Mouse (Mus musculus) hindbrain, embryonic 12.5 days (tissue): ENCODE results near the gene Snx33. TPM values are rescaled to one million over a fixed set of nuclear protein-coding genes. Genes with fewer than 3 reads are reported as not detected.
"Not testable (repeated sequence)": the region's sequence is repeated elsewhere in the genome, so short reads cannot be mapped to it uniquely, and the experiment has no call there.

ENCODE experiments used
- ATAC-seq: fragments of 200-750 bp; cut with Nextera tagmentation; 2 replicates; pipeline ENCODE4 v1.8.0; 2017; ENCODE audit warnings: moderate TSS enrichment; ENCODE audit not compliant: low FRiP score
- H3K27ac ChIP-seq: fragments of 300-500 bp; sonication (generic); 2 replicates; pipeline ENCODE4 v1.5.1; 2016; ENCODE audit warnings: mild to moderate bottlenecking
- H3K27me3 ChIP-seq: fragments of 300-500 bp; sonication (generic); 2 replicates; pipeline ENCODE4 v1.6.1; 2016; ENCODE audit warnings: mild to moderate bottlenecking
- H3K36me3 ChIP-seq: fragments of 300-500 bp; sonication (generic); 2 replicates; pipeline ENCODE4 v1.6.1; 2016; ENCODE audit warnings: mild to moderate bottlenecking
- H3K4me1 ChIP-seq: fragments of 300-500 bp; sonication (generic); 2 replicates; pipeline ENCODE4 v1.6.1; 2016
- H3K4me2 ChIP-seq: fragments of 300-500 bp; sonication (generic); replicated peaks from 2 replicates; pipeline ENCODE4 v1.6.1; 2016; ENCODE audit warnings: mild to moderate bottlenecking
- H3K4me3 ChIP-seq: fragments of 300-500 bp; sonication (generic); 2 replicates; pipeline ENCODE4 v1.5.1; 2016; ENCODE audit warnings: mild to moderate bottlenecking
- H3K9ac ChIP-seq: fragments of 300-500 bp; sonication (generic); 2 replicates; pipeline ENCODE4 v1.6.1; 2016; ENCODE audit warnings: mild to moderate bottlenecking, moderate library complexity
- H3K9me3 ChIP-seq: fragments of 300-500 bp; sonication (generic); replicated peaks from 2 replicates; pipeline ENCODE4 v1.6.1; 2016; ENCODE audit warnings: mild to moderate bottlenecking
- WGBS: fragments of 180-500 bp; shearing (Covaris S2); methylation state at CpG from one replicate; pipeline ENCODE4 v1.1.7; 2016; 5-methylcytosine and 5-hydroxymethylcytosine counted together
- polyA plus RNA-seq: library from polyadenylated mRNA; unstranded; fragments of >200 nt; fragmentation: Nextera tagmentation; extraction: Ambion mirVana; gene quantifications from 2 replicates; pipeline ENCODE4 v1.2.1, GENCODE M21; 2016

The Snx33 gene
- polyA plus RNA-seq, result 7.2 and 7.3 TPM in 2 replicates

DNA sequence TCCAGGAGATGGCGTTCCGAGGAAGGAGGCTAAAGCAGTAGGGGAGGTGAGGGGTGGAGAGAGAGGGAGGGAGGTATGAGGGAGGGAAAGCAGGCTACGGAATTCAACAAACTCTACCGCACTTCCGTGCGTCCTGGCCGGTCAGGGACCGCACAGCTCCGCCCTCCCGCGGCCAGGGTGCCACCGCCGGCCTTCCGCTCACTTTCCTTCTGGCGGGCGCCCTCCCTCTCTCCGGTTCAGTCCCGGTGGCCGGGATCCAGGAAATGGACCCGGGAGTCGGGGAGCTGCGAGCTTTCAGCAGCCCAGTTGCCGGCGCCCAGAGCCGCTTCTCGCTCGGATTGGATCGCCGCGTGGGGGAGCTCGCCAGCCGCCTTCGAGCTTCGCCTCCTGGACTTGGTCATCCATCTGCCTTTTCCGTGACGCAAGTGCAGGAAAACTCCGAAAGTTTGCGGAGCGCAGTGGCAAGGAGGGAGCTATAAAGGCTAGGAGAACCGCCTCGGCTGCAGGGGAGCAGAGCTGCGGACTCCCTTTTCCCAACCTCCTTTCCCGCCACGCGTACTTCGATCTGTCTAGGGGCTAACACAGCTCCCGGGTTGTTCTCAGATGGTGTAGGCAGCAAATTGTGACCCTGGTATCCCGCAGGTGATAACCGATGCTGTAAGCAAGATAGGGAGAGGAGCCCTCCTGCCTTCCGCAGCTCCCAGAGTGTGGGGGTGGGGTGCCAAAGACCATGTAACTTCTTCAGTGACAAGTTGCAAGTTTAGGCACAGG, at the start of gene Snx33:
Gene Snx33 (minus strand): TSS at position 331 of the 771 bp plus-strand sequence.
- Histone ChIP-seq H3K27ac (peak within 1 kb of the TSS; percentile 88), H3K36me3 (no peaks in the 10 kb centered on the region), H3K4me1 (peaks cover 49% of the 10 kb centered on the region), H3K9me3 (no peaks in the 10 kb centered on the region), H3K27me3 (0 out of 2 replicates have a peak, but pooled peaks cover 8% of the 10 kb centered on the region), H3K4me2 (peak within 1 kb of the TSS; percentile 81), H3K4me3 (peak within 1 kb of the TSS; percentile 65), H3K9ac (peak within 1 kb of the TSS; percentile 73)
- under 1% methylated on average over 49 of the region's 50 CpGs for WGBS
- ATAC-seq, result peak; percentile 75

GRCm38 (mm10) chr9:56975199-56975598, 47.0 kb upstream of the Snx33 start:
- no peaks in the 10 kb centered on the region for H3K27me3 ChIP-seq
- peaks cover 21% of the 10 kb centered on the region for H3K36me3 ChIP-seq
- no peaks in the 10 kb centered on the region for H3K4me1 ChIP-seq
- no peaks in the 10 kb centered on the region for H3K9me3 ChIP-seq
- H3K27ac ChIP-seq, result no peak overlapping the region
- no peak for ATAC-seq
- WGBS, result 93% methylated on average over 3 of the region's 3 CpGs
- no peak overlapping the region for H3K9ac ChIP-seq
- H3K4me2 ChIP-seq, result no peak overlapping the region
- H3K4me3 ChIP-seq, result no peak overlapping the region

DNA sequence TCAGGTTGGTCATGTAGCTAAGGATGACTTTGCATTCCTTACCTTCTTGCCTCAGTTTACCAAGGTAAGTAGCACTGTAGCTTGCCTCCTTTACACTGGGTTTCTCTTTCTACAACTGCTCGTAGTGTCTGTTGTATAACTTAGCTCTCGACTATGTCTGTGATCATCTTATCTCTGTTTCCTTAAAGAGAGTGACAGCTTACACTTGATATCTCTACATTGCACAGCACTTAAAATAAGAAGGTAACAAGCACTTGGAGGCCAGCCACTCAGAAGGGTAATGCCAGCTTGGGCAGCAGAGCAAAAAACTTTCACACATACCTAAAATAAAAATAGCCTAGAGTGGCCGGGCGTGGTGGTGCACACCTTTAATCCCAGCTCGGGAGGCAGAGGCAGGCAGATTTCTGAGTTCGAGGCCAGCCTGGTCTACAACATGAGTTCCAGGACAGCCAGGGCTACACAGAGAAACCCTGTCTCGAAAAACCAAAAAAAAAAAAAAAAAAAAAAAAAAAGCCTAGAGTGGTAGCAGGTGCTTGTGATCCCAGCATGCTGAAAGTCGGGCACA, 45.9 kb upstream of the Snx33 start:
- Histone ChIP-seq H3K4me1 (no peaks in the 10 kb centered on the region), H3K9ac (no peak overlapping the region), H3K27ac (no peak overlapping the region), H3K9me3 (no peaks in the 10 kb centered on the region), H3K36me3 (peaks cover 17% of the 10 kb centered on the region), H3K27me3 (no peaks in the 10 kb centered on the region), H3K4me3 (no peak overlapping the region), H3K4me2 (no peak overlapping the region)
- ATAC-seq, result no peak
- WGBS, result 87% methylated on average over 8 of the region's 8 CpGs

- H3K36me3 ChIP-seq, result peaks cover 17% of the 10 kb centered on the region
- H3K4me1 ChIP-seq, result no peaks in the 10 kb centered on the region
- no peaks in the 10 kb centered on the region for H3K9me3 ChIP-seq
- no peak overlapping the region for H3K9ac ChIP-seq
- WGBS, result 85% methylated on average over 2 of the region's 2 CpGs
- no peak overlapping the region for H3K4me2 ChIP-seq
- ATAC-seq, result no peak
- no peak overlapping the region for H3K4me3 ChIP-seq
- H3K27ac ChIP-seq, result no peak overlapping the region
- H3K27me3 ChIP-seq, result no peaks in the 10 kb centered on the region
Observed at GRCm38 (mm10) chr9:56970158-56970557, 42.0 kb upstream of the Snx33 start.

DNA sequence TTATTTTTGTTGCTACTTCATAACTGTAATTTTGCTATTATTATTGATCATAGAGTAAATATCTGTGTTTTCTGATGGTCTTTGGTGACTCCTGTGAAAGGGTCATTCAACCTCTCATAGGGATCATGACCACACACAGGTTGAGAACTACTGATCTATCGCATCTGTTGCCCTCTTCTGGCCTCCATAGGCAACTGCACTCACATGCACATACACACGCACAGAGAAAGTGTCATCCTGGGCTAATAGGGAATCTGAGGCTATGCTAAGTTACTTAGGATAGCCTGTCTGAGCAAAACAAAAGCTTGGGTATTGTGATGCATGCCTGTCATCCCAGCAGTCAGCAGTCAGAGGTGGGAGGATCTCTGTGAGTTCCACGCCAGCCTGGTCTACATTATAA, 33.4 kb upstream of the Snx33 start:
- Histone ChIP-seq H3K4me2 (no peak overlapping the region), H3K4me1 (no peaks in the 10 kb centered on the region), H3K36me3 (peaks cover 35% of the 10 kb centered on the region), H3K9ac (no peak overlapping the region), H3K4me3 (no peak overlapping the region), H3K27me3 (no peaks in the 10 kb centered on the region), H3K9me3 (no peaks in the 10 kb centered on the region), H3K27ac (no peak overlapping the region)
- no peak for ATAC-seq
- WGBS, result 96% methylated on average over 3 of the region's 3 CpGs

GRCm38 (mm10) chr9:56958689-56959088, 30.5 kb upstream of the Snx33 start:
- no peaks in the 10 kb centered on the region for H3K27me3 ChIP-seq
- peaks cover 24% of the 10 kb centered on the region for H3K36me3 ChIP-seq
- no peaks in the 10 kb centered on the region for H3K4me1 ChIP-seq
- no peak overlapping the region for H3K4me3 ChIP-seq
- H3K9me3 ChIP-seq, result no peaks in the 10 kb centered on the region
- H3K4me2 ChIP-seq, result no peak overlapping the region
- no peak overlapping the region for H3K27ac ChIP-seq
- no peak overlapping the region for H3K9ac ChIP-seq
- 88% methylated on average over 2 of the region's 2 CpGs for WGBS
- ATAC-seq, result no peak

- 80% methylated on average over 7 of the region's 7 CpGs for WGBS
- H3K4me3 ChIP-seq, result no peak overlapping the region
- no peak for ATAC-seq
Observed at GRCm38 (mm10) chr9:56956966-56957675, 28.9 kb upstream of the Snx33 start.

GRCm38 (mm10) chr9:56953562-56953961, 25.4 kb upstream of the Snx33 start:
- no peak for ATAC-seq
- Histone ChIP-seq H3K9me3 (no peaks in the 10 kb centered on the region), H3K27ac (no peak overlapping the region), H3K4me1 (peaks cover 13% of the 10 kb centered on the region), H3K36me3 (peaks cover 7% of the 10 kb centered on the region; the same call in 1 of the 2 replicates), H3K4me2 (no peak overlapping the region), H3K27me3 (no peaks in the 10 kb centered on the region), H3K9ac (no peak overlapping the region), H3K4me3 (no peak overlapping the region)
- WGBS, result 93% methylated on average over 1 of the region's 1 CpGs

More at GRCm38 (mm10) chr9:56956966-56957675, 28.9 kb upstream of the Snx33 start:
- Histone ChIP-seq H3K27ac (no peak overlapping the region), H3K9ac (no peak overlapping the region), H3K4me2 (no peak overlapping the region), H3K36me3 (peaks cover 13% of the 10 kb centered on the region), H3K27me3 (no peaks in the 10 kb centered on the region), H3K4me1 (no peaks in the 10 kb centered on the region), H3K9me3 (no peaks in the 10 kb centered on the region)

DNA sequence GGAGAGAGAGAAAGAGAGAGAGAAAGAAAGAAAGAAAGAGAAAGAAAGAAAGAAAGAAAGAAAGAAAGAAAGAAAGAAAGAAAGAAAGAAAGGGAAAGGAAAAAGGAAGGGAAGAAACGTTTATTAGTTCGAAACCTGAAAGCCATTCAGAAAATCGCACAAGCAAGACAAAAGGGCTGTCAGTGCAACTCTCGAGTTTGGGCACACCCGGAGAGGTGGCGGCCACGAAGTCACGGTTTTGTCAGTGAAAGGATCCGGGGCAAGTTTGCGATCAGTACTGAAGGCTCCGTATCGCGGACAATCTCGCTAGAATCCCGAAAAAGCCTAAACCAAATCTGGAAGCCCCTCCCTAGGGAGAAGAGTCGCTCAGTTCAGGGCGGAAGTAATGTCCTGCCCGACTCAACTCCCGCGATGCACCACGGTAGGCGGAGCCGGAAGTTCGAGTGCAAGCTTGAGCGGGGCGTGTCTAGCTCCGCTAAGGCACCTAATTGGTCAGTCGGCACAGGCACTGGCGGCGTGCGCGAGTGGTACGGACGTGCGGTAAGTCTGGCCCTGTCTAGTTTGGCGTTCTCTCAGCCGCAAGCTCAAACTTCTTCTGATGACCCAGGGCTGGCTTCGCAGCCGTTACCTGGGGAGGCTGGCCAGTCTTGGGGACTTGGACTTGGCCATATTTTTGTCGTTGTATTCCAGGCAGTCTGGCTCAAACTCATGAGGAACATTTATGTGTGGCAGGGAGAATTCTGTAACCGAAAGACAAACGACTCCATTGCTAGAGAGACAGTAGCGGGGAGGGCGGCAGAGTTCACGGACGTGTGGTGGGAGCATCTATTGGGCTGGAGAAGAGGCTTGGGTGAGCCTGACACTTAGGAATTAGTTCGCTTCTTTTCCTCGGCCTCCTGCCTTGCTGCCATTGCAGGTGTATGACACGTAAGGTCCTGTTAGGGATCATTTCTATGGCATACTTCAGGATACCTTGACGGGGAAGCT, 22.5 kb upstream of the Snx33 start, which contains the start of gene Snupn:
Gene Snupn (plus strand): TSS at position 465 of the 987 bp plus-strand sequence.
- Histone ChIP-seq H3K27ac (peak within 1 kb of the TSS; percentile 86), H3K9me3 (no peaks in the 10 kb centered on the region), H3K4me3 (peak within 1 kb of the TSS; percentile 63), H3K4me1 (peaks cover 13% of the 10 kb centered on the region), H3K9ac (peak within 1 kb of the TSS; percentile 78), H3K4me2 (peak within 1 kb of the TSS; percentile 92), H3K27me3 (no peaks in the 10 kb centered on the region), H3K36me3 (no peaks in the 10 kb centered on the region)
- WGBS, result under 1% methylated on average over 50 of the region's 50 CpGs
- peak; percentile 100 for ATAC-seq

GRCm38 (mm10) chr9:56949767-56950166, 21.6 kb upstream of the Snx33 start:
- WGBS, result 29% methylated on average over 13 of the region's 13 CpGs
- no peak for ATAC-seq
- peaks cover 13% of the 10 kb centered on the region for H3K4me1 ChIP-seq
- H3K36me3 ChIP-seq, result no peaks in the 10 kb centered on the region
- H3K9me3 ChIP-seq, result no peaks in the 10 kb centered on the region
- no peak overlapping the region for H3K27ac ChIP-seq
- H3K27me3 ChIP-seq, result no peaks in the 10 kb centered on the region
- H3K4me3 ChIP-seq, result peak overlapping the region; percentile 63
- peak overlapping the region; percentile 92 for H3K4me2 ChIP-seq
- H3K9ac ChIP-seq, result peak overlapping the region; percentile 78

- not testable (repeated sequence) for H3K4me2 ChIP-seq, H3K4me3 ChIP-seq, H3K27me3 ChIP-seq, H3K9ac ChIP-seq, H3K9me3 ChIP-seq, ATAC-seq, H3K27ac ChIP-seq, H3K36me3 ChIP-seq
- 91% methylated on average over 5 of the region's 5 CpGs for WGBS
- H3K4me1 ChIP-seq, result peaks cover 13% of the 10 kb centered on the region
Observed at GRCm38 (mm10) chr9:56948699-56949098, 20.5 kb upstream of the Snx33 start.
